18 mouse cellular contexts compared by ENCODE assay signal in the genomic region with DNA sequence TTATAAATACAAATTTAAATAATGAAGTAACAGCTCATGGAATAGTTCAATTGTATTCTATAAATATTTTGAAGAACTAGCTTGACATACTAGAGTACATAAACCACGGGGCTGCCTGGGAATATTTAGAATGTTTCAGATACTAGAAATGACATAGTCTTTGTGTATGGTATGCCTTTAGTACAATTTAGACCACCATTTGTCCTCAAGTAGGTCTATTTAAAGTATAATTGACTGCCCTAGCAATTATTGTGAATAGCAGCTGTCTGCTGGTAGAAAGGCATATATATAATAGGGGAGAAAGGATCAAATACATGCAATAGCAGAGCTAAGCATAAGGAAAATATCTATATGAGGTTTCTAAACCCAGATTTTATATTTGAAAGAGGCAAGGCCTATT.
"Had no signal": no experiment of that assay in that cellular context is flagged by ENCODE, and none has a peak within 500 bp of the region (broad histone marks: within the 10 kb centered on the region; RNA-seq: fewer than 3 reads in every experiment).

No protein-coding gene starts in this region.

- DNase-seq: liver, postnatal 0 days; lung, adult 2 months; lung, postnatal 14 days; lung, postnatal 36 days; right cerebral cortex, postnatal 14 days; right cerebral cortex, postnatal 4 days; spleen, adult 18-20 months; thymus, adult 18-20 months; thymus, postnatal 14 days; thymus, postnatal 36 days had no signal

- H3K27ac ChIP-seq: lung, embryonic 15.5 days; macrophage; midbrain, embryonic 13.5 days; midbrain, embryonic 15.5 days; neural tube, embryonic 12.5 days had no signal

- H3K9ac ChIP-seq: liver, postnatal 0 days; lung, embryonic 15.5 days; midbrain, embryonic 13.5 days; midbrain, embryonic 15.5 days; neural tube, embryonic 12.5 days had no signal

- H3K36me3 ChIP-seq: lung, embryonic 15.5 days; midbrain, embryonic 13.5 days; midbrain, embryonic 15.5 days; neural tube, embryonic 12.5 days had no signal

- H3K9me3 ChIP-seq: lung, embryonic 15.5 days; midbrain, embryonic 13.5 days; midbrain, embryonic 15.5 days; neural tube, embryonic 12.5 days had no signal

- ATAC-seq: liver, postnatal 0 days; lung, postnatal 0 days; midbrain, embryonic 13.5 days; midbrain, embryonic 15.5 days had no signal

- H3K4me3 ChIP-seq: lung, embryonic 15.5 days; megakaryocyte, embryonic 14.5 days; midbrain, embryonic 13.5 days; midbrain, embryonic 15.5 days; neural tube, embryonic 12.5 days had no signal

- H3K4me1 ChIP-seq: lung, embryonic 15.5 days; megakaryocyte, embryonic 14.5 days; midbrain, embryonic 13.5 days; midbrain, embryonic 15.5 days; neural tube, embryonic 12.5 days had no signal

- H3K4me2 ChIP-seq: lung, embryonic 15.5 days; midbrain, embryonic 11.5 days; midbrain, embryonic 13.5 days; midbrain, embryonic 15.5 days; neural tube, embryonic 12.5 days had no signal

- H3K27me3 ChIP-seq: lung, embryonic 15.5 days; megakaryocyte, embryonic 14.5 days; midbrain, embryonic 13.5 days; midbrain, embryonic 15.5 days; neural tube, embryonic 12.5 days had no signal
